Mouse (Mus musculus) spleen, adult 2 months (tissue): ENCODE results near the gene Frmd8.

Experiments
- CTCF ChIP-seq: fragments of 200-500 bp; IDR thresholded peaks from 2 replicates; pipeline ENCODE4 v1.5.1; 2011; ENCODE audit warnings: mild to moderate bottlenecking, inconsistent platforms; ENCODE audit not compliant: insufficient read depth, insufficient read length, insufficient replicate concordance; ENCODE audit errors: extremely low read depth
- POLR2A ChIP-seq: fragments of 200-500 bp; IDR thresholded peaks from 2 replicates; pipeline ENCODE4 v1.6.1; 2011; ENCODE audit warnings: low read depth, low read length, inconsistent platforms

GRCm38 (mm10) chr19:5922963-5923362, 47.9 kb upstream of the Frmd8 start:
- TF ChIP-seq CTCF (no peak), POLR2A (no peak)
